Mouse (Mus musculus): Measurements from ENCODE around the gene Tulp4. TPM values are rescaled to one million over a fixed set of nuclear protein-coding genes. Genes with fewer than 3 reads are reported as not detected.

The Tulp4 gene
- polyA plus RNA-seq, 1 experiment from 2014 or later: 70.9 TPM

- no peaks in the 10 kb centered on the region for H3K9me3 ChIP-seq
- H3K27me3 ChIP-seq (replicated peaks): no peaks in the 10 kb centered on the region
- WGBS: 56% methylated on average over 5 of the region's 5 CpGs
- H3K4me2 ChIP-seq (replicated peaks): no peak overlapping the region
- peaks cover 7% of the 10 kb centered on the region for H3K4me1 ChIP-seq (replicated peaks)
- H3K36me3 ChIP-seq: no peaks in the 10 kb centered on the region
- peak overlapping the region; percentile 56; the same call in 1 of the 2 replicates for H3K27ac ChIP-seq
- H3K4me3 ChIP-seq (replicated peaks): no peak overlapping the region
- no peak overlapping the region for H3K9ac ChIP-seq
- ATAC-seq: peak; percentile 95
These were observed 66.9 kb downstream of the Tulp4 start for GRCm38 (mm10) chr17:6172926-6173690.

DNA sequence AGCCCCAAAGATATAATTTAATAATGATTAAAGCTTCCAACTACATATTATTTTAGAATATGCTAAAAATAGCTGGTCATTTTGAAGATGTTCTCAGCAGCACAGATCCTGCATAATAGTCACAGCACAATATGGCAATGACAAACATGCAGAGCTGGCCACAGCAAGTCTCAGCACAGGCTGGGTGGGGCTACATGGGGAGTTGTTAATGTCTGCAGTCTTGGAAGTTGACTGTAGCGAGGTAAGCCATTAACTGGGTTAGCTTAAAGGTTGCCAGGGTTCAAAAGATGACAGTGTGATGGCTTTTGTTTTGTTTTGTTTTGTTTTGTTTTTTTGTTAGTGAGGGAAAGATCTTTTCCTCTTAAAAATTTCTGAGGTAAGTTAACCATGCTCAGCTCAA, 68.3 kb downstream of the Tulp4 start:
- WGBS: 51% methylated on average over 1 of the region's 1 CpGs
- no peak for ATAC-seq
- Histone ChIP-seq H3K4me2 (replicated peaks) (no peak overlapping the region), H3K36me3 (no peaks in the 10 kb centered on the region), H3K4me1 (replicated peaks) (peaks cover 10% of the 10 kb centered on the region), H3K27ac (no peak overlapping the region), H3K9ac (no peak overlapping the region), H3K4me3 (replicated peaks) (no peak overlapping the region), H3K9me3 (no peaks in the 10 kb centered on the region), H3K27me3 (replicated peaks) (no peaks in the 10 kb centered on the region)

DNA sequence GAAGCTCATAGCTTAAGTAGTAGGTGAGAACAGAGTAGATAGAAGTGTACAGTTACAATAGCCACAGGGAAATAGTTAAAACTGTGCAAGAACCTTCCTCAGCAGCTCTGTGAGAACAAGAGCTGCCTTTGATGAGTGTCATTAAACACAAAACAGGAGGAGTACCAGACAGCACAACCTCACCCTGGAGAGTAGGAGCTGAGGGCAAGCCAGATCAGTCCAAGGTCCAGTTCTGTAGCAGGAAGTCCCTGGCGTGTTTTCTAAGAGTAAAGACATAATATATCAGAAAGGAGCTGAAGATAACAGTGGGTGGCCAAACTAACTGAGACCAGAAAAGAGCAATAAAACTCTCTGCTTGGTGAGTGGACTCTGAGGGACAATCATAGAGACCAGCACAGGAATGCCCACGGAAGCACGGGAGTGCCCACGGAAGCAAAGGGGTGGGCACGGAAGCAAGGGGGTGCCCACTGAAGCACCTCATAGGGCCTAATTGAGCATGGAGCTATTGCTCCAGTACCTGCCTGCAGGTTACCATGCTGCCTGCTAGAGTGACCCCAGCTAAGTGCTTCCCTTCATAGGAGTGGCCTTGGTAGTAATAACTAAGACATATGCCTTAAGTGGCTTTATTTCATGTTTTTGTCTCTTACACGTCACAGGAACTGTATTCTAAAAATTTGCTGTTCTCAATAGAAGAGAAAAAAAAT, 72.5 kb downstream of the Tulp4 start:
- Histone ChIP-seq H3K9ac (no peak overlapping the region), H3K4me2 (replicated peaks) (peak overlapping the region; percentile 41), H3K36me3 (no peaks in the 10 kb centered on the region), H3K27ac (peak overlapping the region; percentile 87), H3K27me3 (replicated peaks) (no peaks in the 10 kb centered on the region), H3K9me3 (no peaks in the 10 kb centered on the region), H3K4me3 (replicated peaks) (no peak overlapping the region), H3K4me1 (replicated peaks) (peaks cover 3% of the 10 kb centered on the region; the same call in 1 of the 2 replicates)
- WGBS: 67% methylated on average over 6 of the region's 6 CpGs
- ATAC-seq: peak; percentile 93

DNA sequence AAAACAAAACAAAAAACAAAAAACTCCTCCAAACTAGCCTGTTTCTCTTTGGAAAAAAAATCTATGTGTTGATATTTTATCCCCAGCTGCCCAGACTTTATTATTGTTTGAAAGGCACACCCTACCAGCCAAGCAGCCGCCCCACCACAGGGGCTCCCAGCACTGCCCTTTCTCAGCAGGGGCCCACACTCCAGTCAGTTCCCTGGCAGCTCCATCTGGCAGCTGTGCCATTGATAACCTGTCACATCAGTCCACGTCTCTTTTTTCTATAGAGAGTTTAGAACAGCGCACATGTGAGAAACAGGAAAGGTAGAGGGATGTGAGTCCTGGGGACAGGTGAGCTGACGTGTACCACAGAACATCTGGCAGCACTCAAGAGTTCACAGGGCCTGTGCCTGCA, 73.2 kb downstream of the Tulp4 start:
- Histone ChIP-seq H3K4me3 (replicated peaks) (no peak overlapping the region), H3K36me3 (no peaks in the 10 kb centered on the region), H3K27me3 (replicated peaks) (no peaks in the 10 kb centered on the region), H3K4me1 (replicated peaks) (peaks cover 3% of the 10 kb centered on the region; the same call in 1 of the 2 replicates), H3K9me3 (no peaks in the 10 kb centered on the region), H3K9ac (no peak overlapping the region), H3K27ac (0 out of 2 replicates have a peak overlapping the region, but pooled peaks have one; percentile 22), H3K4me2 (replicated peaks) (no peak overlapping the region)
- WGBS: 65% methylated on average over 4 of the region's 4 CpGs
- peak; percentile 59; the same call in 1 of the 2 replicates for ATAC-seq

DNA sequence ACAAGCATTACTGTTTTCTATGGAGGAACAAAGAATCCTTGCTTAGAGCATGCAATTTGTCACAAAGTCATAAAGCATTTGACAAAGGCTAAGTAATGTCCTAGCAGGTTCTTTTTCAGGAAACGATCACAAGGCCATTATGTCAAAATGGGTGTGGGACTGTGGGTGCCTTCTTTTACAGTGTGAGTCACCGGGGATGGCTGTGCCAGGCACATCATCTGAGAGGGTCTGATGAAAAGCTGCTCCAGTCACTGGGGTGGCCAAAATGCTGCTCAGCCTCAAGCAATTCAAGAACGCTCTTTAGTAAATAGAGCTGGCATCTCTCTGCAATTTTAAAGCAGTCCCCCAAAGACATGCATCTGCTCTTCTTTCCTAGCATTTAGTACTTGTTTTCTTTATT, 74.2 kb downstream of the Tulp4 start:
- no peaks in the 10 kb centered on the region for H3K9me3 ChIP-seq
- ATAC-seq: no peak

DNA sequence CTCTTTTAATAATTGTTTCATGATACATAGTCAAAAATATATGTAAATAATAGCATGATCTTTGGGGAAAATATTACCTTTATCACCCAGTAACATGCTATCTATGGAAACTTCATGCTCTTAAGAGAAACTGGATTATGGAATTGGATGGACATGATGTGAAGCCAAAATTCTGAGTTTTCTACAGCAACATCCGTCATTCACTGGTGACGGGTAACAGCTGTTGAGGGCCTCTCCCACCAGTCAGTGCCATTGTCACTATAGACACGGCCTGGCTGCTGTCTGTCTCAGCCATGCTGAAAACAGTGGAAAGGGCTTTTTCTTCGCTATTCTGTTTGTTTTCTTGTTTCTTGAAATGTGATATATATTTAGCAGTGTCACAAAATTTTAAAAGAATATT, 76.5 kb downstream of the Tulp4 start:
- H3K36me3 ChIP-seq: peaks cover 11% of the 10 kb centered on the region; the same call in 1 of the 2 replicates
- H3K4me2 ChIP-seq (replicated peaks): no peak overlapping the region
- H3K9ac ChIP-seq: no peak overlapping the region
- peaks cover 3% of the 10 kb centered on the region; the same call in 1 of the 2 replicates for H3K4me1 ChIP-seq (replicated peaks)
- WGBS: 72% methylated on average over 4 of the region's 4 CpGs
- ATAC-seq: no peak
- no peak overlapping the region for H3K4me3 ChIP-seq (replicated peaks)
- no peaks in the 10 kb centered on the region for H3K27me3 ChIP-seq (replicated peaks)
- no peaks in the 10 kb centered on the region for H3K9me3 ChIP-seq
- H3K27ac ChIP-seq: no peak overlapping the region

More for the DNA sequence above, 74.2 kb downstream of the Tulp4 start:
- Histone ChIP-seq H3K4me2 (replicated peaks) (no peak overlapping the region), H3K27ac (no peak overlapping the region), H3K4me3 (replicated peaks) (no peak overlapping the region), H3K27me3 (replicated peaks) (no peaks in the 10 kb centered on the region), H3K36me3 (no peaks in the 10 kb centered on the region), H3K4me1 (replicated peaks) (peaks cover 3% of the 10 kb centered on the region; the same call in 1 of the 2 replicates), H3K9ac (no peak overlapping the region)
- WGBS: 66% methylated on average over 3 of the region's 3 CpGs

DNA sequence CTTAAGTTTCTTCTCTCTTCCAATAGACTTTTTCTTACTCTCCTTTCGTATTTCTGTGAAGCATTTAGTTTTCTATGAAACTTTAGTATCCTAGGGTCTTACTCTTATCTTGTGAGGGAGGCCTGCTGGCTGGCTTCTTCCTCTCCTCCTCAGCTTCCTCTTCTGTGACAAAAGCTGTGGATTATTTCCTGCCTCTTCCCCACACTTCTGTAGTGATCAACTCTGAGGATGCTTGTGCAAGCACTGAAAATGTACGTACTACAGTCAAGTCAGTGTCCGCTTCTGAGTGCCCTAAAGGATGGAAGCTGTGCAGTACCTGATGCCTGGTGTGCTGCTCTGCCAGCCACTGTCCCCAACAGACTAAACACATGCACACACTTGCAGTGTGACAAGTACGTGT, 80.4 kb downstream of the Tulp4 start:
- H3K27me3 ChIP-seq (replicated peaks): no peaks in the 10 kb centered on the region
- 88% methylated on average over 4 of the region's 4 CpGs for WGBS
- H3K4me3 ChIP-seq (replicated peaks): no peak overlapping the region
- no peak overlapping the region for H3K9ac ChIP-seq
- H3K4me2 ChIP-seq (replicated peaks): no peak overlapping the region
- peaks cover 14% of the 10 kb centered on the region; the same call in 1 of the 2 replicates for H3K36me3 ChIP-seq
- H3K9me3 ChIP-seq: no peaks in the 10 kb centered on the region
- no peaks in the 10 kb centered on the region for H3K4me1 ChIP-seq (replicated peaks)
- no peak overlapping the region for H3K27ac ChIP-seq
- no peak for ATAC-seq

DNA sequence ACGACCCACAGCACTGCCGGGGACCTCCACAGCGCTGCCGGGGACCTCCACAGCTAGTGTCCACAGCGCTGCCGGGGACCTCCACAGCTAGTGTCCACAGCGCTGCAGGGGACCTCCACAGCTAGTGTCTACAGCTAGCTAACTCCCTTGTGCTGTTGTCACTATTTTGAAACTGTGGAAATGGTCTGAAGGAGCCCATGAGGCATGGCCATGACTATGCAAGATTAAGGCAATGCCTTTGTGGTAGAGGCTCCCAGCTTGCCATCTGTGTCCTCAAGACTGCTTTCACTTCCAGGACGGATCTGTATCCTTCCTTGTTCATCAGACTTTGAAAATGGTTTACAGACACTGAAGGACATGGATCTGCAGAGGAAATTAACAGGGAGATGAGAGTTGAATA, 80.9 kb downstream of the Tulp4 start:
- Histone ChIP-seq H3K36me3 (peaks cover 14% of the 10 kb centered on the region; the same call in 1 of the 2 replicates), H3K4me3 (replicated peaks) (no peak overlapping the region), H3K9me3 (no peaks in the 10 kb centered on the region), H3K9ac (no peak overlapping the region), H3K4me1 (replicated peaks) (no peaks in the 10 kb centered on the region), H3K27ac (no peak overlapping the region), H3K4me2 (replicated peaks) (no peak overlapping the region), H3K27me3 (replicated peaks) (no peaks in the 10 kb centered on the region)
- WGBS: 96% methylated on average over 8 of the region's 8 CpGs
- no peak for ATAC-seq

GRCm38 (mm10) chr17:6189207-6189606, 83.0 kb downstream of the Tulp4 start:
- Histone ChIP-seq H3K9ac (no peak overlapping the region), H3K27ac (no peak overlapping the region), H3K4me2 (replicated peaks) (no peak overlapping the region), H3K9me3 (no peaks in the 10 kb centered on the region), H3K4me3 (replicated peaks) (no peak overlapping the region), H3K4me1 (replicated peaks) (no peaks in the 10 kb centered on the region), H3K27me3 (replicated peaks) (no peaks in the 10 kb centered on the region), H3K36me3 (peaks cover 14% of the 10 kb centered on the region; the same call in 1 of the 2 replicates)
- WGBS: 83% methylated on average over 5 of the region's 5 CpGs
- no peak for ATAC-seq

GRCm38 (mm10) chr17:6192275-6192674, 86.0 kb downstream of the Tulp4 start:
- Histone ChIP-seq H3K36me3 (0 out of 2 replicates have a peak, but pooled peaks cover 4% of the 10 kb centered on the region), H3K4me3 (replicated peaks) (no peak overlapping the region), H3K4me2 (replicated peaks) (no peak overlapping the region), H3K9ac (no peak overlapping the region), H3K27ac (no peak overlapping the region), H3K4me1 (replicated peaks) (no peaks in the 10 kb centered on the region), H3K27me3 (replicated peaks) (no peaks in the 10 kb centered on the region), H3K9me3 (no peaks in the 10 kb centered on the region)
- 75% methylated on average over 6 of the region's 6 CpGs for WGBS
- no peak for ATAC-seq

DNA sequence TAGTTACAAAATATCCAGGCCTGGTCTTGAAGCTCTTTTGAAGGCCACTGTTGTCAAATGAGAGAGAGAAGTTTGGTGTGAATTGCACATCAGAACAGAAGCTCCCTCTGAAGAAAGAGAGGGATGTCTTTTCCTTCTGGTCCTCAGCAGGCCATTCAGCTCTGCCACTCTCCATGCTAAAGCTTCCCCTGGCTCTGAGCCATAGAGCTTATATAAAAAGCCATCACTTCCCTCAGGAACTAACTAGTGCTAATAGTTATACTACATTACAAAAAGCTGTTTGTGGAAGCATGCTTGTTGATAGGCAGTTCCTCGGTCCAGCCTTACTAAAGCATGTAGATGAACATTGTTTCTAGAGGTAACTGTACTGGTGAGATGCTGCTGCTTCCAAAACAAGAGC, 89.2 kb downstream of the Tulp4 start:
- H3K36me3 ChIP-seq: no peaks in the 10 kb centered on the region
- no peak overlapping the region for H3K4me2 ChIP-seq (replicated peaks)
- 91% methylated on average over 1 of the region's 1 CpGs for whole genome bisulfite sequencing
- no peaks in the 10 kb centered on the region for H3K27me3 ChIP-seq (replicated peaks)
- H3K9me3 ChIP-seq: no peaks in the 10 kb centered on the region
- H3K27ac ChIP-seq: no peak overlapping the region
- H3K4me1 ChIP-seq (replicated peaks): no peaks in the 10 kb centered on the region
- H3K4me3 ChIP-seq (replicated peaks): no peak overlapping the region
- H3K9ac ChIP-seq: no peak overlapping the region
- no peak for ATAC-seq

DNA sequence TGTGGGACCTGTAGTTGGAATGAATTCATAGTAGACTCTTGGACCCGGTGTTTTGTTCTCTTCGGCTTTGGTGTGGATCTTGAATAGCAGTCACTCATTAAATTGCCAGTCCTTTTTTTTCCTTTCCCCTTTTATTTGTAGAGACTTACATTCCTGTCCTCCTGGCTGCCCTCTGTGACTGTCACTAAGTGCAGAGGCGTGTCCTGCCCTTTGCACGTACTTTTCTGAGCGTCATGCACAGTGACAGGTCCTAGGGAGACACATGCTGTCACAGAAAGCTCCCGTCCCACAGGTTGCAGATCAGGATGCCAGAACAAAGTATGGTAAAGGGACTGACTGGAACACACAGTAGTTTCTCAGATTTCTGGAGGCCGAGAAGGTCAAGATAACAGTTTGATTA, 91.3 kb downstream of the Tulp4 start:
- Histone ChIP-seq H3K9ac (no peak overlapping the region), H3K4me3 (replicated peaks) (no peak overlapping the region), H3K9me3 (no peaks in the 10 kb centered on the region), H3K36me3 (peaks cover 7% of the 10 kb centered on the region), H3K27ac (no peak overlapping the region), H3K4me1 (replicated peaks) (no peaks in the 10 kb centered on the region), H3K27me3 (replicated peaks) (no peaks in the 10 kb centered on the region), H3K4me2 (replicated peaks) (no peak overlapping the region)
- ATAC-seq: 0 out of 2 replicates have a peak, but pooled peaks have one; percentile 47
- WGBS: 75% methylated on average over 7 of the region's 7 CpGs
